Mouse (Mus musculus) cerebellum, postnatal 36 days (tissue): Measurements from ENCODE around the gene Trpv4.

Experiments
- DNase-seq, 2 experiments: peaks; one replicate each; pipeline ENCODE4 v3.0.0; 2021 to 2022; ENCODE audit warnings: mixed read lengths in 2 of 2

Trpv4 gene

GRCm38 (mm10) chr5:114667228-114667856 lies 9.1 kb upstream of the Trpv4 start:
- peak; percentile 98 to 99 for DNase-seq

GRCm38 (mm10) chr5:114666659-114667058 lies 8.4 kb upstream of the Trpv4 start:
- no peak for DNase-seq

- DNase-seq: no peak
These were observed 6.5 kb upstream of the Trpv4 start for GRCm38 (mm10) chr5:114664750-114665149.

DNA sequence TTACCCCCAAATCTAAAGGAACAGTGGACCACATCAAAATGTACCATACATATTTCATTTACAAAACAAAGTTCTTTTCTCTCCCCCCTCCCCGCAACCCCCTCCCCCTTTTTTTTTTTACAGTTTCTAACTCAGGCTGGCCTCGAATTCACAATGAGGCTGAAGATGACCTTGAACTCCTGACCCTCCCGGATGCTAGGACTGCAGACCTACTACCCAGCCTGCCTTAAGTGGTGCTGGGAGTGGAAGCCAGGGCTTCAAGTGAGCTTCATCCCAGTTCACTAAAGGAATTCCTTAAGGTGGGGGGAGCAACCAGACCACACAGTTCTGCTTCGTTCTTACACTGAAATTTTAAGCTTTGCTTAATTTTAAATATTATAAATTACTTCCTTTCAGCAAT lies 5.9 kb upstream of the Trpv4 start:
- no peak for DNase-seq

DNA sequence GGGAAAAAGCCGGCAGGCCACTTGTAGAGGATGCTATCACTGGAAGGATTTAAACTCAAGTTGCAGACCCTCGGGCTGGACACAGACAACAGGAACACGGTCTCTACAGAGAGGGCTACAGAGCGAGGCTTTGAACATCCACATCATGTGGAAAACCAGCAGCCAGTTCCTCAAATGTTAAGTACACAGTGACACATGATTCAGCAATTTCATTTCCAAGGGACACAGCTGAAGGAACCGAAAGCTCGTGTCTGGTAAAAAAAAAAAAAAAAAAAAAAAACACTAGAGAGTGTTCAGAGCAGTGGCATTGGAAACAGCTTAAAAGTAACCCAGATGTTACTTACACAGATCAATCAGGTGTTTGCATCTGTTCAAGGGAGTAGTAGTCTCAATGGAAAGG lies 2.8 kb upstream of the Trpv4 start:
- no peak for DNase-seq

DNA sequence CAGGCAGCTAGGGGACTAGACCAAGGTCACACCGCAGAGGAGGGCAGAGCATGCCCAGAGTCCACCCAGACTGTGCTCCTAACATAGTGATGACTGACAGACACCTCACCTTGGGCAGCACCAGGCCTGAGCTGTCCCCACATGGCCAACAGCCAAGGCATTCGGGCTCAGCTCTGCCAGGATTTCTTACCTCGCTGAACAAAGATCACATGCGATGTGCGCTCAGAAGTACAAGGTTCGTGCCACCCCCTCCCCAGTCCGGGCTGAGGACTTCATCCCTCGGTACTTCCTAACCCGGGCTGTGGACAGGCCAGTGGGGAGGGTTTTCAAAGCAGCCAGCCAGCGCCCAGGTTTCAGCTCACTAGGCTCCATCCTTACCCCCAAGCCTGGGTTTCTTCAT lies 795 bp downstream of the Trpv4 start:
- DNase-seq: no peak

DNA sequence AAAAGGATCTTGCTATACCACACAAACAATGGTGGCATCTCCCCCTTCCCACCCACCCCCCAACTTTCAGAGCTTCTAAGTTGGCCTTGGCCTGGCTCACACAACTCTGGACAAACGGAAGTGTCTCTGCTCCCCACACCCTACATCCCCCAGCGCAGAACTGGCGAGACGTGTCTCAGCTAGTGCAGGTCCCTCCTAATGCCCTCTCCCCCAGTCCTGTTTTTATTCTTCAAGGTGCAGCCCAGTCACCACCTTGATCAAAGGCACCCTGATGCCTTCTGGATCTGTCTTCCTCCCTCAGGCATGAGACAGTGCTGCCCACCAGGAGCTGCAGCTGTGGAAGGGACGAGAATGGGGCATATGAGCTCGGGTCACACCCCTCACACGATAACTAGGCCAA lies 1.9 kb downstream of the Trpv4 start:
- DNase-seq: no peak

GRCm38 (mm10) chr5:114655721-114656120 lies 2.5 kb downstream of the Trpv4 start:
- DNase-seq: no peak

GRCm38 (mm10) chr5:114653656-114654437 lies 4.4 kb downstream of the Trpv4 start:
- DNase-seq: no peak

DNA sequence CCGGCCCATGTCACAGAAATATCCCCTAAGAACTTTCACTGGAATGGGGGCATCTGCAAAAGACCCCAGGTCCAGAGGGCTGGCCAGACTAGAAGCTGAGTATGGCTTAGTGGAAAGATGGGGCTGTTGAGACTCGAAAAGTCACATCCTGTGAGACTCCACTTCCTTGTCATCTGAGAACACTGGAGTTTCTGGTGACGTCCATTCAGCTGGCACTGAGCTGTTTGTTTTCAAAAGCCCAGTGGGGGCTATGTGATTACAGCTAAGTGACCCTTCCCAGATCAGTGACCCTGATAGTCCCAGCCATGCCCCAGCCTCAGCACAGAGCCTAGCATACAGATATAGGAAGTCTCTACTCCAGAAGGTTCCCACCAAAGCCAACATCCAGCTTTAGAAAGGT lies 6.8 kb downstream of the Trpv4 start:
- no peak for DNase-seq

GRCm38 (mm10) chr5:114651002-114651401 lies 7.2 kb downstream of the Trpv4 start:
- no peak for DNase-seq

DNA sequence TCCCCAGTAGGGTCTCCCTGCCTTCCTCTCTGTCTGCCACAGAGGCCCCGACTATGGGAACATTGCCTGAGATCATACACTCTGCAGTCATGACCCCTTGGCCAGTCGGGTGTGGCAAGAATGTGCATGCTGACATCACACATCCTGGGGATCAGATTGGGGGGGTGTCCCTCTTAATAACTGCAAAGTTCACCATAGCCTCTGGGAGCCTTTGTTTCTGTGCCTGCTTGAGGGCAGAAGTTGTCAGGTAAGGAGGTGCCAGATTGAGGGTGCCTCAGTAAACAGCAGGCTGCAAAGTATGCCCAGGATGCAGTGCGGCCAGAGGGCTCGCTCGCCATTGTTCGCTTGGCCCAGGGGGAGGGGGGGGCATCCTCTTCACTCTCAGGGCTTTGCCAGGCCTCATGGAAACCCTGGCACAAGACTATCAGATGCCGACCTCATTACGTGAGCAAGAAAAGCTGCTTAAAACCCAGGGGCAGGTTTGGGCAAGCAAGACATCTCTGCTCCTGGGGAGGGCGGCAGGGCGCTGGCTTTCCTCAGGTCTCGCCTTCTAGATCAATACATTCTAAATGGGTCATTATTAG lies 9.4 kb downstream of the Trpv4 start:
- no peak for DNase-seq

DNA sequence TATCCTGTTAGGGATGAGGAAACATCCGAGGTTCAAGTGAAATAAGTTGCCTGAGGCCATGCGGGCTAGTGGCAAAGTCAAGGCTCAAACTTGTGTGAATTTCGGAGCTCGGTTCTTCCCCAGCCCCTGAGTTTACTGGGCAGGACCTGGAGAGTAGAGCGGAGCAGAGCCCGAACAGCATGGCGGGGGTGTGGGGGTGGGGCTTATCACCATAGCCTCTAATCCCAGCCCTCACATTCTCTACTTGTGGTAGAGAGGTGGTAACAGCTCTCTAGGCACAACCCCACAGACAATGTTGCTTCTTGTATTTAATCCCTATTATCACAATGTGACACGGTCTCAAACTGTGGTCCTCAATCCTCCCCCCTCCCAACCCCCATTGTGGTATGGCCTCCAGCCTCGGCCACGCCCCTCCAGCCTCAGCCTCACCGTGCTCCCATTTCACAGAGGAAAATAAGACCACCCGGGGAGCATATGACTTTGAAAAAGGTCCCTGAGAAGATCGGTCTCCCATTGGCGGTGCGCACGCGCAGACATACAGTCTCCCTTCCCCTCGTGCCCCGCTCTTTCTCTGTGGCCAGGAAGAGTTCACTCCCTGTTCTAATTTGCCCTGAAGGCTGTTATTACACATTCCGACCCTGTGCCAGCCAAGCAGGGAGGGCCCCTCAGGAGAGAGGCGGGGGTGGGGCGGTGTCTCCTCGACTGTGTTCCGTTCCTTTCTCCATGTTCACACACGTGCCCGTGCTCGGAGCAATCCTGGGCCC lies 10.8 kb downstream of the Trpv4 start:
- DNase-seq: peak; percentile 30

- DNase-seq: no peak
These were observed 12.3 kb downstream of the Trpv4 start for GRCm38 (mm10) chr5:114645916-114646315.

DNA sequence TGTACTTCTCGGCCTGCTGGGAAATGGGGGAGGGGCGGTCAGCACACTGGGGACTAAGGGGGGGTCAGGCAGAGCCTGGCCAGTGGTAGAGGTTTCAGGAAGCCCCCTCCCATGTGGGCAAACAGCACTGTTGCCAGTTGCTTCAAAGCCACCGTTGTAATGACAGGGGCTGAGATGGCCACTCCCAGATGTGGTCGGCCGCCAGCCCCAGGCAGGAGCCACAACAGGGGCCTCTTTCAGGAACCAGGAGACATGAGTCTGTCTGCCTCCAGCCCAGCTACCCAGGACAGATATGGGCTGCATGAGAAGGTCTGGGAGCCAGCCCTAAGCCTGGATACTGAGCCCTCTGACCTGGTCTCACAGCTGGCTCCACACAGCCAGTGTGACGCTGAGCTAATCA lies 13.3 kb downstream of the Trpv4 start:
- no peak for DNase-seq

GRCm38 (mm10) chr5:114640809-114641208 lies 17.4 kb downstream of the Trpv4 start:
- no peak for DNase-seq

- no peak for DNase-seq
These were observed 18.6 kb downstream of the Trpv4 start for GRCm38 (mm10) chr5:114639645-114639957.

DNA sequence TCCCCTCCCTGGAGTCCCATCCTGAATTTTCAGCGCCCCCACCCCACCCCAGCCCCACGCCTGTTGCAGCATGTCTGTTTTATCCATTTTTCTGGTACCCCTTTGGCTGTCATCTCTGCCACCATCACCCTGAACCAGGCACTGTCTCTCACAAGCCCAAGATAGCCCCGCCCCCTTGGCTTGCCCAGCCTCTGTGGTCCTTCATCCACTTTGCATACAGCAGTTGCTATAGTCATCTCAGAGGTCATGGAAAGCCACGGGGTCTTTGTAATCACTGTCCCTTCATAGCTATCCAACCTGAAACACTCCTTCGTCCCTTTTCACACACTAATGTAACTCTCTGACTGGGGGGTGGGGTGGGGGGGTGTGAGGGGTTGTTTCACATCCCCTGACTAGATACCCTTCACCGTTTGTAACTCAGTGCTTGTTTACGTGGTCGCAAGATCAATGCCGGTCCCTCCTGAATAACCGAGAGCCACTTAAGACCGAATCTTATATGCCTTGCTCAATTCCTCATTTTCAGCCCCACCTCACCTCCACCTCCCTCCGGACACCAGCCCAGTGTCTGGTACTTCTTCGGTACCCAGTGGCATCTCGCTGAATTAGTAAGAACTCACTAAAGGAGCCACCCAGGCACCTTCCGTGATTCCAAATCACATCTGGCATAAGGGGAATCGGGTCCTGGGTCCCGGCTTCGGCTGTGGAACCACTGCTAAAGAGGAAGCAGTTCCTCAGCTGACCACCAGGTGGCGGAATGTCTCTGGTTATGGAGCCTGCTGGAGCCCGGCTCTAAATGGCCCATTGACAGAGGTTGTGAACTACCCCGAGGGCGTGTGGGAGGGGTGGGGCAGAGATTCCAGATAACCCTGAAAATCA lies 19.2 kb downstream of the Trpv4 start:
- peak; percentile 86 to 89 for DNase-seq

DNA sequence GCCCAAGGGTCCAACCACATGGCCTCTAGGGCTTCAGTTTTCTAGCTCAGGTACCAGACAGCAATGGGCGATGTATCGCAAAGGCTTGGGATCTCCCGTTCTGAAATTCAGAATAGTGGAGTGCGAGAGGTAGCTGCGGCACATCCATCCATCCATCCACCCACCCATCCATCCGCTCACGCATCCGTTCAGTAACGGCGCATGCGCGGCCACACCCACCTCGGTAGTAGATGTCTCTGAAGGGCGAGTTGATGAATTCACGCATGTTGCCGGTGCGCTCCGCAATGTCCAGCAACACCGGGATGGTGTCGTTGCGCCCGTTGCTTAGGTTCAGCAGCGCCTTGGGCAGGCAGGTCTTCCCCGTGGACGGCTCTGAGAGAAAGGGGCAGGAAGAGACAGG lies 22.1 kb downstream of the Trpv4 start:
- no peak for DNase-seq

DNA sequence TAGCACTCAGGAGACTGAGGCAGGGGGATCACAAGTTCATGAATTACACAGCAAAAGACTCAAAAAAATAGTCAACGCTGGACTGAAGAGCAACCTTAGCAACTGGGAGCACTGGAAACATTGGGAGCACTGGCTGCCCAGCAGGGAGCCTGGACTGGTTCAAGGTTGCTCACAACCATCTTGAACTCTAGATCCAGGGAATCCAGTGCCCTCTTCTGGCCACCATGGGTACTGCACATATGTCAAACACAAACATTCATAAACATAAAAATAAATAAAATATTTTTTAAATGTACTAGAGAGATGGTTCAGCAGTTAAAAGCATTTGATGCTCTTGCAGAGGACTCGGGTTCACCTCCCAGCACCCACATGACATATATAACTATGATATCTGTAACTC lies 26.9 kb downstream of the Trpv4 start:
- DNase-seq: peak in 1 of 2 experiments; percentile 19

DNA sequence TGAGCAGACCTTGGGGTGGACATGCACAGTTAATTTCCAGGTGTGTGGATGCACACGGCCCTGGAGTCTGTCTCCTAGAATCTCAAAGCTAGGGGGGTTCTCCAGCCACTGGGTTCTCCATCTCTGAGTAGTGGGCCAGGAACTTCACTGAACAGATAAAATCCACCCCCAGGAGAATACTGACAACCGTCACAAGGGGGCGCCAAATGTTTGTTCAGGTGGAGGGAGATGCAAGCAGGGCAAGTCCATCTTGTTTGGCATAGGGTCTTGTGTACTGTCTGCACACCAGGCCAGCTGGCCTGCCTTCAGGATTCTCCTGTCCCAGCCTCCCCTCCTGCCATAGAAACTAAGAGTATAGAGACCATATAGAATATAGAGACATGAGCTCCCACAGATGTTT lies 32.6 kb downstream of the Trpv4 start:
- DNase-seq: peak; percentile 51 to 62

- no peak for DNase-seq
These were observed 37.9 kb downstream of the Trpv4 start for GRCm38 (mm10) chr5:114620305-114620704.

GRCm38 (mm10) chr5:114618851-114619250 lies 39.4 kb downstream of the Trpv4 start:
- peak; percentile 75 to 76 for DNase-seq
